Mouse (Mus musculus): Measurements from ENCODE around the gene Zp1. TPM values are rescaled to one million over a fixed set of nuclear protein-coding genes. Genes with fewer than 3 reads are reported as not detected.

Zp1 gene
- total and polyA plus RNA-seq, 2 experiments from 2014 or later: 0.82 to 1.4 TPM

- 84% methylated on average over 3 of the region's 3 CpGs for WGBS
- ATAC-seq (ENCODE audit: low FRiP score): no peak
- no peak for DNase-seq (ENCODE audit: low spot score)
Observed at GRCm38 (mm10) chr19:10946506-10946905, 26.1 kb upstream of the Zp1 start.

DNA sequence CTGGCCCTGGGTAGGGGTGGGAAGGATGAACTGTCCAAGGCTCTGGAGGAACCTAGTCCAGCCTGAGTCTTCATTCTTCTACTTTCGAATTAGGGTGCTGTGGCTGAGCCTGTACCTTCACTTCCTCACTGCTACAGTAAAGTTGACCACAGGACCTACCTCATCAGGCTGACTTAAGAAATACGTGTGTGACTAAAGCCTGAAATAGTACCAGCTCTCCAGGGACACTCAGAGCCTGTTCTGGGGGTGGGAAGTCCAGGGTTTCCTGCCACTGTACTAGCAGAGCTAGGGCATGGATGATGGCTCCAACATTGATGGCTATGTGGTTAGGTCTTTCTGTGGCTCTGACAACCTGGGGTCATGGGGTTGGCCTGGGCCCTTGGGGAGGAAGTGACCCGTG is 23.5 kb upstream of the Zp1 start:
- TF ChIP-seq CTCF (IDR thresholded peaks at IDR 0.05): no peak
- Histone ChIP-seq H3K27ac (ENCODE audit: low read depth, low read length) (no peak overlapping the region), H3K4me2 (ENCODE audit: low read depth, low read length, poor library complexity, severe bottlenecking) (no peak overlapping the region), H3K4me3 (ENCODE audit: low read depth, low read length) (no peak overlapping the region), H3K36me3 (ENCODE audit: insufficient read depth, low read length) (peaks cover 31% of the 10 kb centered on the region), H3K9me3 (ENCODE audit: low read length) (no peaks in the 10 kb centered on the region), H3K9ac (replicated peaks; ENCODE audit: low read length, poor library complexity, severe bottlenecking) (no peak overlapping the region), H3K4me1 (ENCODE audit: insufficient read depth, low read length) (peaks cover 21% of the 10 kb centered on the region; the same call in 1 of the 2 replicates), H3K27me3 (ENCODE audit: insufficient read depth, low read length) (no peaks in the 10 kb centered on the region)
- no peak for ATAC-seq (ENCODE audit: low FRiP score)
- no peak for DNase-seq (ENCODE audit: low spot score)
- WGBS: 91% methylated on average over 3 of the region's 3 CpGs

More at GRCm38 (mm10) chr19:10946506-10946905, 26.1 kb upstream of the Zp1 start:
- Histone ChIP-seq H3K27me3 (ENCODE audit: insufficient read depth, low read length) (no peaks in the 10 kb centered on the region), H3K4me2 (ENCODE audit: low read depth, low read length, poor library complexity, severe bottlenecking) (peak overlapping the region; percentile 100; the same call in 1 of the 2 replicates), H3K27ac (ENCODE audit: low read depth, low read length) (no peak overlapping the region), H3K4me3 (ENCODE audit: low read depth, low read length) (no peak overlapping the region), H3K9me3 (ENCODE audit: low read length) (no peaks in the 10 kb centered on the region), H3K9ac (replicated peaks; ENCODE audit: low read length, poor library complexity, severe bottlenecking) (no peak overlapping the region), H3K4me1 (ENCODE audit: insufficient read depth, low read length) (peaks cover 17% of the 10 kb centered on the region; the same call in 1 of the 2 replicates), H3K36me3 (ENCODE audit: insufficient read depth, low read length) (peaks cover 31% of the 10 kb centered on the region)
- TF ChIP-seq CTCF (IDR thresholded peaks at IDR 0.05): no peak

- Histone ChIP-seq H3K36me3 (ENCODE audit: insufficient read depth, low read length) (peaks cover 31% of the 10 kb centered on the region), H3K4me1 (ENCODE audit: insufficient read depth, low read length) (peaks cover 5% of the 10 kb centered on the region; the same call in 1 of the 2 replicates), H3K27me3 (ENCODE audit: insufficient read depth, low read length) (no peaks in the 10 kb centered on the region), H3K9me3 (ENCODE audit: low read length) (no peaks in the 10 kb centered on the region), H3K4me3 (ENCODE audit: low read depth, low read length) (peak overlapping the region; percentile 21; the same call in 1 of the 2 replicates), H3K4me2 (ENCODE audit: low read depth, low read length, poor library complexity, severe bottlenecking) (peak overlapping the region; percentile 51), H3K27ac (ENCODE audit: low read depth, low read length) (peak overlapping the region; percentile 13; the same call in 1 of the 2 replicates), H3K9ac (replicated peaks; ENCODE audit: low read length, poor library complexity, severe bottlenecking) (peak overlapping the region; percentile 50)
- ATAC-seq (ENCODE audit: low FRiP score) (peak; percentile 85), DNase-seq (ENCODE audit: low spot score) (peak; percentile 62)
- 2% methylated on average over 40 of the region's 40 CpGs for WGBS
- no peak for TF ChIP-seq CTCF (IDR thresholded peaks at IDR 0.05)
Observed at GRCm38 (mm10) chr19:10940801-10941457, 20.5 kb upstream of the Zp1 start.

- Histone ChIP-seq H3K4me2 (ENCODE audit: low read depth, low read length, poor library complexity, severe bottlenecking) (peak overlapping the region; percentile 51), H3K4me3 (ENCODE audit: low read depth, low read length) (peak overlapping the region; percentile 21; the same call in 1 of the 2 replicates), H3K4me1 (ENCODE audit: insufficient read depth, low read length) (peaks cover 5% of the 10 kb centered on the region; the same call in 1 of the 2 replicates), H3K9ac (replicated peaks; ENCODE audit: low read length, poor library complexity, severe bottlenecking) (peak overlapping the region; percentile 50), H3K27ac (ENCODE audit: low read depth, low read length) (peak overlapping the region; percentile 13; the same call in 1 of the 2 replicates), H3K9me3 (ENCODE audit: low read length) (no peaks in the 10 kb centered on the region), H3K36me3 (ENCODE audit: insufficient read depth, low read length) (peaks cover 31% of the 10 kb centered on the region), H3K27me3 (ENCODE audit: insufficient read depth, low read length) (no peaks in the 10 kb centered on the region)
- peak; percentile 91 for ATAC-seq (ENCODE audit: low FRiP score)
- peak; percentile 89 for DNase-seq (ENCODE audit: low spot score)
- 16% methylated on average over 37 of the region's 37 CpGs for WGBS
- peak; percentile 87 for TF ChIP-seq CTCF (IDR thresholded peaks at IDR 0.05)
Observed at GRCm38 (mm10) chr19:10940097-10940800, 19.8 kb upstream of the Zp1 start.

GRCm38 (mm10) chr19:10938771-10939170 is 18.3 kb upstream of the Zp1 start:
- H3K27me3 ChIP-seq (ENCODE audit: insufficient read depth, low read length): no peaks in the 10 kb centered on the region
- WGBS: 79% methylated on average over 3 of the region's 3 CpGs
- H3K4me1 ChIP-seq (ENCODE audit: insufficient read depth, low read length): peaks cover 5% of the 10 kb centered on the region; the same call in 1 of the 2 replicates
- no peak overlapping the region for H3K4me2 ChIP-seq (ENCODE audit: low read depth, low read length, poor library complexity, severe bottlenecking)
- no peaks in the 10 kb centered on the region for H3K9me3 ChIP-seq (ENCODE audit: low read length)
- H3K4me3 ChIP-seq (ENCODE audit: low read depth, low read length): no peak overlapping the region
- ATAC-seq (ENCODE audit: low FRiP score) (no peak), DNase-seq (ENCODE audit: low spot score) (no peak)
- no peak overlapping the region for H3K9ac ChIP-seq (replicated peaks; ENCODE audit: low read length, poor library complexity, severe bottlenecking)
- peaks cover 16% of the 10 kb centered on the region for H3K36me3 ChIP-seq (ENCODE audit: insufficient read depth, low read length)
- TF ChIP-seq CTCF (IDR thresholded peaks at IDR 0.05): no peak
- no peak overlapping the region for H3K27ac ChIP-seq (ENCODE audit: low read depth, low read length)

Measured in midbrain, postnatal 0 days (tissue).